10 mouse cellular contexts compared by ENCODE assay signal in genomic region chr11:118427986-118428385, GRCm38 (mm10). TPM values are rescaled to one million over a fixed set of nuclear protein-coding genes. Genes with fewer than 3 reads are reported as not detected.
DNase-seq lines count a peak whose midpoint lies in the region; ATAC-seq and TF ChIP-seq lines count a peak whose summit lies in the region.
"Had no signal": no experiment of that assay in that cellular context is flagged by ENCODE, and none has a peak within 500 bp of the region (broad histone marks: within the 10 kb centered on the region; RNA-seq: fewer than 3 reads in every experiment).

Gene C1qtnf1 (plus strand): TSS chr11:118428203.

- no peak for DNase-seq in kidney, adult 9 months
- peak; percentile 39 for DNase-seq in adrenal gland, postnatal 14 days
- peak; percentile 97 for DNase-seq in heart, adult 11 months
- no peak for DNase-seq in testis, postnatal 14 days (ENCODE audit: low spot score)

- H3K9ac ChIP-seq in kidney, embryonic 16.5 days (replicated peaks; ENCODE audit: low read length), result peak within 1 kb of the TSS; percentile 42
- no peak within 1 kb of the TSS for H3K9ac ChIP-seq in intestine, postnatal 0 days (ENCODE audit: low read depth, low read length)
- H3K9ac ChIP-seq: liver, embryonic 14.5 days had no signal

- no peak for TF ChIP-seq CTCF in intestine, postnatal 0 days (IDR thresholded peaks at IDR 0.05; ENCODE audit: low read depth)
- TF ChIP-seq CTCF in olfactory bulb, adult 2 months (IDR thresholded peaks at IDR 0.05; ENCODE audit: insufficient read depth, low read depth, low read length), result no peak

- H3K4me2 ChIP-seq in kidney, embryonic 16.5 days (replicated peaks; ENCODE audit: low read depth, low read length), result peak within 1 kb of the TSS; percentile 55
- H3K4me2 ChIP-seq in intestine, postnatal 0 days (replicated peaks; ENCODE audit: low read depth), result peak within 1 kb of the TSS; percentile 52

- H3K9me3 ChIP-seq in kidney, embryonic 16.5 days (ENCODE audit: low read length), result no peaks in the 10 kb centered on the region
- no peaks in the 10 kb centered on the region for H3K9me3 ChIP-seq in intestine, postnatal 0 days (ENCODE audit: control insufficient read depth)
- H3K9me3 ChIP-seq: G1E had no signal

- H3K4me1 ChIP-seq in kidney, embryonic 16.5 days (ENCODE audit: insufficient read depth, low read length), result peaks cover 39% of the 10 kb centered on the region
- H3K4me1 ChIP-seq in intestine, postnatal 0 days (replicated peaks; ENCODE audit: control insufficient read depth, insufficient read depth, low read length), result no peaks in the 10 kb centered on the region
- H3K4me1 ChIP-seq in olfactory bulb, adult 2 months (ENCODE audit: control insufficient read depth, insufficient read depth, low read length), result peaks cover 43% of the 10 kb centered on the region

- ATAC-seq in kidney, embryonic 16.5 days (ENCODE audit: low FRiP score, low TSS enrichment), result no peak
- no peak for ATAC-seq in intestine, postnatal 0 days
- ATAC-seq in erythroid progenitor cell, adult 5-6 weeks (replicated peaks; ENCODE audit: low FRiP score, poor library complexity, severe bottlenecking), result no peak

- no peak for TF ChIP-seq POLR2A in olfactory bulb, adult 2 months (IDR thresholded peaks at IDR 0.05; ENCODE audit: insufficient read depth, low read depth, low read length)

- no peaks in the 10 kb centered on the region for H3K36me3 ChIP-seq in kidney, embryonic 16.5 days (ENCODE audit: insufficient read depth, low read length)
- H3K36me3 ChIP-seq in intestine, postnatal 0 days (ENCODE audit: control insufficient read depth, insufficient read depth), result no peaks in the 10 kb centered on the region
- H3K36me3 ChIP-seq: G1E had no signal

- H3K4me3 ChIP-seq in kidney, embryonic 16.5 days (ENCODE audit: low read length), result peak within 1 kb of the TSS; percentile 39
- H3K4me3 ChIP-seq in intestine, postnatal 0 days (ENCODE audit: low read depth, low read length), result peak within 1 kb of the TSS; percentile 31
- H3K4me3 ChIP-seq in olfactory bulb, adult 2 months (ENCODE audit: insufficient read depth, low read depth, low read length), result peak within 1 kb of the TSS; percentile 12

- WGBS in kidney, embryonic 16.5 days, result 2% methylated on average over 8 of the region's 8 CpGs
- WGBS in intestine, postnatal 0 days, result 3% methylated on average over 8 of the region's 8 CpGs
- WGBS in olfactory bulb, adult 2 months, result 3% methylated on average over 8 of the region's 8 CpGs

- H3K27me3 ChIP-seq in kidney, embryonic 16.5 days (ENCODE audit: insufficient read depth, low read length), result no peaks in the 10 kb centered on the region
- 0 out of 2 replicates have a peak, but pooled peaks cover 9% of the 10 kb centered on the region for H3K27me3 ChIP-seq in intestine, postnatal 0 days (replicated peaks; ENCODE audit: control insufficient read depth, insufficient read depth, low read length)

- H3K27ac ChIP-seq in kidney, embryonic 16.5 days (ENCODE audit: low read length), result peak within 1 kb of the TSS; percentile 71
- peak within 1 kb of the TSS; percentile 60; the same call in 1 of the 2 replicates for H3K27ac ChIP-seq in intestine, postnatal 0 days (ENCODE audit: low read depth, low read length)
- no peak within 1 kb of the TSS for H3K27ac ChIP-seq in olfactory bulb, adult 2 months (ENCODE audit: insufficient read depth, low read depth, low read length)
- H3K27ac ChIP-seq: liver, embryonic 14.5 days had no signal

RNA-seq across cellular contexts. Expression of gene C1qtnf1, which starts in this region (rescaled TPM):
- polyA plus RNA-seq in kidney, embryonic 16.5 days (2015; fragmentation: Nextera tagmentation; extraction: Ambion mirVana), result 8.2 and 8.3 TPM in 2 replicates
- 23.7 and 29.2 TPM in 2 replicates for total RNA-seq in adrenal gland, postnatal 14 days (2021)
- polyA plus RNA-seq in intestine, postnatal 0 days (2015; fragmentation: Nextera tagmentation; extraction: Ambion mirVana), result 5.2 and 6.1 TPM in 2 replicates
- polyA plus RNA-seq in olfactory bulb, adult 2 months (2012; ENCODE audit: insufficient read depth, insufficient read length, low replicate concordance, missing spikeins), result not detected in 2 replicates
- total RNA-seq in erythroid progenitor cell, adult 5-6 weeks (2015; ENCODE audit: low replicate concordance), result not detected in 2 replicates
- not detected in 2 replicates for total RNA-seq in erythroid progenitor cell, adult 5-6 weeks (2017; ENCODE audit: low replicate concordance)
- polyA plus RNA-seq: G1E had no signal

Comparison
In these comparisons a context has a peak if more than half of its experiments do, and no peak if none do; other contexts are left out.
1. RNA of gene C1qtnf1 (total RNA-seq): 23.7 to 29.2 TPM in adrenal gland, postnatal 14 days; not detected in erythroid progenitor cell, adult 5-6 weeks; every median in the first group is over 10 times any median in the second.
2. DNase-seq: peak in adrenal gland, postnatal 14 days (single experiment) and heart, adult 11 months (single experiment); none in kidney, adult 9 months (single experiment) and testis, postnatal 14 days (single experiment).
3. Peak in every context shown above with its lines, with median percentiles within 50 percentile points of each other: H3K4me3 ChIP-seq.